Mouse (Mus musculus): ENCODE data around the gene Lyz1. TPM values are rescaled to one million over a fixed set of nuclear protein-coding genes. Genes with fewer than 3 reads are reported as not detected.

The Lyz1 gene
- 53.1 and 111 TPM in 2 replicates for polyA plus RNA-seq (2012; rRNA removed; ENCODE audit: low replicate concordance)

DNA sequence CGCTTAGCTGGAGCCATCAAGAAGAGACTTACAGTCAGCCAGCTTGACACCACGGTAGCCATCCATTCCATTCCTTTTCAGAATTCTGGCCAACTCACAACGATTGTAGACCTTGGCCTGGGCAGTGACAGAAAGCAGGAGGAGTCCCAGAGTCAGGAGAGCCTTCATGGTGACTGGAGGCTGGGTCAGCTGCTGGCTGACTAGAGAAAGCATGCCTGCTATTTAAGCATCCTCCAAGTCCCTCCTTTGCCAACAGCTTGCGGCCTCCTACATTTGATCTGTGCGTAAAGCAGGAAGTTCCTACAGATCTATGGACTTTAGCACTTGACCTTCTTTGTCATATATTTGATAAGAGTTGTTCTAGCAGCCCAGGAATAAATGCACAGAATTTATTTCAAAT lies at the start of gene Lyz1:
Gene Lyz1, minus strand, starts transcription at position 198 of the 400 bp plus-strand sequence.

DNA sequence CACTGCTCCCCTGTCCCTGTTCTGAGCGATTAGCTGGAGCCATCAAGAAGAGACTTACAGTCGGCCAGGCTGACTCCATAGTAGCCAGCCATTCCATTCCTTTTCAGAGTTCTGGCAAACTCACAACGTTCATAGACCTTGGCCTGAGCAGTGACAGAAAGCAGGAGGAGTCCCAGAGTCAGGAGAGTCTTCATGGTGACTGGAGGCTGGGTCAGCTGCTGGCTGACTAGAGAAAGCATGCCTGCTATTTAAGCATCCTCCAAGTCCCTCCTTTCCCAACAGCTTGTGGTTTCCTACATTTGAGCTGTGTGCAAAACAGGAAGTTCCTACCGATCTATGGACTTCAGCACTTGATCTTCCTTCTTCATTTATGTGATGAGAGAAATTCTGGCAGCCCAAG lies 10.6 kb downstream of the Lyz1 start, which contains the start of gene Lyz2:
Gene Lyz2, minus strand, starts transcription at position 273 of the 400 bp plus-strand sequence.

DNA sequence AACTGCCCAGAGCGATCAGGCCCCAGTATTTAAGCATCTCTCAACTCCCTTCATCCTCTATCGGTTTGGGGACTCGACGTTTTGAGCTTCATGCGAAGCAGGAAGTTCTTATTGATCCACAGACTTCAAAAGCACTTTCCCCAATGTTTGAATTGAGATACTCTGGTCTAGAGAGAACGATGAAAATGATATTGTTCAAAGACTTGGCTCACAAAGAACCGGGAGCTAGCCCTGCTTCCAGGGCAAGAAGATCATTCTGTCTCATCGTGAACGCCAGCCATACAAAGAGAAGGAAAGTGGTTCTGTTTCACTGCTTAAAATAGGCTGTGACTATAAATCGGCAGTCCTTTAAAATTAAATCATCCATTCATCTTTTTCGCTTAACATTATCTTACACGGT lies 54.1 kb downstream of the Lyz1 start, which contains the start of gene 9530003J23Rik:
Gene 9530003J23Rik, minus strand, starts transcription at position 101 of the 400 bp plus-strand sequence.

Other genes with a start within 250 kb of the Lyz1 start
- gene Lrrc10, start 247.5 kb downstream of the Lyz1 start, polyA plus RNA-seq (2012; rRNA removed; ENCODE audit: low replicate concordance), result not detected in 2 replicates
- gene Cct2, start 229.1 kb downstream of the Lyz1 start, polyA plus RNA-seq (2012; rRNA removed; ENCODE audit: low replicate concordance), result 39.4 and 67.8 TPM in 2 replicates
- gene Frs2, start 144.3 kb downstream of the Lyz1 start, polyA plus RNA-seq (2012; rRNA removed; ENCODE audit: low replicate concordance), result 8.2 and 15.2 TPM in 2 replicates
- 15.1 and 24.0 TPM in 2 replicates for gene Yeats4, start 68.4 kb downstream of the Lyz1 start, polyA plus RNA-seq (2012; rRNA removed; ENCODE audit: low replicate concordance)
- not detected in 2 replicates for gene 9530003J23Rik, start 54.2 kb downstream of the Lyz1 start, polyA plus RNA-seq (2012; rRNA removed; ENCODE audit: low replicate concordance)
- 517 and 963 TPM in 2 replicates for gene Lyz2, start 10.5 kb downstream of the Lyz1 start, polyA plus RNA-seq (2012; rRNA removed; ENCODE audit: low replicate concordance)
- 50.1 and 78.8 TPM in 2 replicates for gene Cpsf6, start 87.1 kb upstream of the Lyz1 start, polyA plus RNA-seq (2012; rRNA removed; ENCODE audit: low replicate concordance)

All from mammary gland, adult 2 months (tissue).